Mouse (Mus musculus): ENCODE data around the gene Wdr26. TPM values are rescaled to one million over a fixed set of nuclear protein-coding genes. Genes with fewer than 3 reads are reported as not detected.

Gene Wdr26
- polyA plus RNA-seq (2016; fragmentation: Nextera tagmentation; extraction: Ambion mirVana), result 41.6 and 53.4 TPM in 2 replicates

- WGBS, result 2% methylated on average over 50 of the region's 54 CpGs
Measured at GRCm38 (mm10) chr1:181211920-181212633, at the start of gene Wdr26. TSS of gene Wdr26 (minus strand) at chr1:181212001.

GRCm38 (mm10) chr1:181260949-181261696 is 49.3 kb upstream of the Wdr26 start:
- H3K4me1 ChIP-seq, result peaks cover 32% of the 10 kb centered on the region
- no peak overlapping the region for H3K4me3 ChIP-seq
- H3K4me2 ChIP-seq (replicated peaks), result no peak overlapping the region
- WGBS, result 37% methylated on average over 8 of the region's 8 CpGs
- no peaks in the 10 kb centered on the region for H3K9me3 ChIP-seq
- no peak overlapping the region for H3K9ac ChIP-seq (replicated peaks)
- no peak for ATAC-seq (ENCODE audit: low FRiP score, low read depth)
- H3K27ac ChIP-seq (replicated peaks), result no peak overlapping the region
- no peaks in the 10 kb centered on the region for H3K36me3 ChIP-seq
- peaks cover 11% of the 10 kb centered on the region for H3K27me3 ChIP-seq

More at GRCm38 (mm10) chr1:181211920-181212633, at the start of gene Wdr26:
- H3K27me3 ChIP-seq, result no peaks in the 10 kb centered on the region
- peak; percentile 92 for ATAC-seq (ENCODE audit: low FRiP score, low read depth)
- H3K4me1 ChIP-seq, result peaks cover 24% of the 10 kb centered on the region
- H3K9ac ChIP-seq (replicated peaks), result peak within 1 kb of the TSS; percentile 99
- H3K36me3 ChIP-seq, result no peaks in the 10 kb centered on the region
- H3K27ac ChIP-seq (replicated peaks), result peak within 1 kb of the TSS; percentile 95
- peak within 1 kb of the TSS; percentile 95 for H3K4me2 ChIP-seq (replicated peaks)
- peak within 1 kb of the TSS; percentile 100 for H3K4me3 ChIP-seq
- H3K9me3 ChIP-seq, result no peaks in the 10 kb centered on the region

DNA sequence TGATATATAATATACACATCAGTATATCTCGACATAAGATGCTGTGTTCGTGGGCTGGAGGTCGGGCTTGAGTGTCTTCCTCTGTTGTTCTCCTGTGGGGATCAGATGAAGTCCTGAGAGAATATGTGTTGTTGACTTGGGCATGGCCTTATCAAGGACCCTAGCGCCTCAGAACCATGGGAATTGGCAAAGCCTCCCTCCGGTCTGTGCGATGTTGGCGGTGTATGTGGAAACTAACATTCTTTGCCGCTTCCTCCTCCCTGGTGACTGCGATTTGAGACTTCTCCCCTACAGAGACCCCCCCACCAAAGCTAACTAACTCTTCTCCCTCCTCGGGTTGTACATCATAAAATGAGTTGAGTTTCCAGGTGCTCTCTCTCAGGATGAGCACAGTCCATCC is 48.6 kb upstream of the Wdr26 start:
- Histone ChIP-seq H3K9ac (replicated peaks) (no peak overlapping the region), H3K27ac (replicated peaks) (no peak overlapping the region), H3K9me3 (no peaks in the 10 kb centered on the region), H3K4me1 (peaks cover 39% of the 10 kb centered on the region), H3K4me2 (replicated peaks) (no peak overlapping the region), H3K27me3 (peaks cover 11% of the 10 kb centered on the region), H3K36me3 (no peaks in the 10 kb centered on the region), H3K4me3 (no peak overlapping the region)
- no peak for ATAC-seq (ENCODE audit: low FRiP score, low read depth)
- 91% methylated on average over 10 of the region's 10 CpGs for WGBS

DNA sequence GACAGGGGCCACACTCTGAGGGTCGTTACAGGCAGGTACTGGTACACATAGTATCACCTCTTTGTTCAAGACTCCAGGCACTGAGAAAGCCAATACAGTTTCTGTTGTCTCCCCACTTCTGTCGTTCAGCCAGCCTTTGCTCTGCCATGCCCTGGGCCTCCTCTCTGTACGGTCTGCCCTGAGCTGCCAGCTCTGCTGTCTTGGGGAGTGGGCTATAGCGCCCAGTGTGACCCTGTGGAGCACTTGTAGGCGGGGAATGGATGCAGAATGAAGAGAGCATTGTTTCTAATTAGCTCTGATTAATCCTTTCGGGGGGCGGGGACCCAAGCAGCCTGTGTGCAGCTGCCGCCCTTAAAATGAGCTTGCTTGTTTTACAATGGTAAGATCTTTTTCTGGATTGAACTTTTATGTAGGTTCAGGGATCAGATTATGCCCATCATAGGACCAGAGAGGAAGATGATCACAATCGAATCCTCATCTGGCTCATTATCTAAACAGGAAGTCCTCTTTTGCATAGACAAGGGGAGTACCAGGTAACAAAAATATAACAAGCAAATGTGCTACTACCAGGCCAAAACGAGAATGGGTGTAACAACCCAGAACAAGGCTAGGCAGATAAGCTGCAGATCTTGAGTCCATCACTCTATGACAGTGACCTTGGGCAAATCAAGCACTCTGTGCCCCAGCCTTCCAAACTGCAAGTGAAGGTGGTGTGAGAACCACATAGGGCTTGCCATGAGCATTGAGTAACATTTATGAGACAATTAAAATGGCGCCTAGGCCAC is 48.0 kb upstream of the Wdr26 start:
- ATAC-seq (ENCODE audit: low FRiP score, low read depth), result no peak; the same call in 1 of the 2 replicates
- no peaks in the 10 kb centered on the region for H3K9me3 ChIP-seq
- no peak overlapping the region for H3K4me2 ChIP-seq (replicated peaks)
- H3K4me3 ChIP-seq, result no peak overlapping the region
- H3K27ac ChIP-seq (replicated peaks), result no peak overlapping the region; the same call in 1 of the 2 replicates
- H3K9ac ChIP-seq (replicated peaks), result no peak overlapping the region
- 48% methylated on average over 11 of the region's 11 CpGs for WGBS
- H3K4me1 ChIP-seq, result peaks cover 40% of the 10 kb centered on the region
- no peaks in the 10 kb centered on the region for H3K36me3 ChIP-seq
- H3K27me3 ChIP-seq, result peaks cover 11% of the 10 kb centered on the region

DNA sequence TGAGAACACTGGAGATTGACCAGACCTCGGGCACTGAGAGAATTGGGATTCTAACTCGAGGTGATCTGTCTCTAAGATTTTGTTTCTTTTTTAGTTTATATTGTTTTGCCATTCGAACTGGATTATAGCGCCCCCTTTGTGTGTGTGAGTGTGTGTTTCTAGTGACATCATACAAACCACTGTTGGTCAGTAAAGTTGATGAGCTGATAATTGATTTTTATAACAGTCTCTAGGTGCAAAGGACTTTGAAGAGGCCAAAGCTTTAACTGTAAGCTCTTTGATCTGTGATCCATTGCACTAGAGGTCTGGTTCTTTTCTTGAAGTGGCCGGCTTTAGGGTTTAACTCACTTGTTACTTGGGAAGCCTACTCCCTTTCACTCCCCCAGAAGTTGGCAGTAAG is 47.3 kb upstream of the Wdr26 start:
- Histone ChIP-seq H3K4me1 (peaks cover 40% of the 10 kb centered on the region), H3K27ac (replicated peaks) (no peak overlapping the region), H3K9me3 (no peaks in the 10 kb centered on the region), H3K4me3 (no peak overlapping the region), H3K27me3 (peaks cover 11% of the 10 kb centered on the region), H3K4me2 (replicated peaks) (no peak overlapping the region), H3K9ac (replicated peaks) (no peak overlapping the region), H3K36me3 (no peaks in the 10 kb centered on the region)
- no peak for ATAC-seq (ENCODE audit: low FRiP score, low read depth)
- 58% methylated on average over 5 of the region's 5 CpGs for WGBS

- Histone ChIP-seq H3K36me3 (no peaks in the 10 kb centered on the region), H3K27ac (replicated peaks) (no peak overlapping the region), H3K27me3 (peaks cover 11% of the 10 kb centered on the region), H3K4me2 (replicated peaks) (no peak overlapping the region), H3K9me3 (no peaks in the 10 kb centered on the region), H3K9ac (replicated peaks) (no peak overlapping the region), H3K4me3 (no peak overlapping the region), H3K4me1 (peaks cover 40% of the 10 kb centered on the region)
- 79% methylated on average over 5 of the region's 5 CpGs for WGBS
- no peak for ATAC-seq (ENCODE audit: low FRiP score, low read depth)
Measured at GRCm38 (mm10) chr1:181258616-181259015, 46.8 kb upstream of the Wdr26 start.

GRCm38 (mm10) chr1:181257585-181258555 is 46.1 kb upstream of the Wdr26 start:
- no peak overlapping the region for H3K4me3 ChIP-seq
- WGBS, result 80% methylated on average over 20 of the region's 20 CpGs
- 0 out of 2 replicates have a peak overlapping the region, but pooled peaks have one; percentile 6 for H3K27ac ChIP-seq (replicated peaks)
- no peak overlapping the region for H3K9ac ChIP-seq (replicated peaks)
- ATAC-seq (ENCODE audit: low FRiP score, low read depth), result no peak
- peaks cover 11% of the 10 kb centered on the region for H3K27me3 ChIP-seq
- no peak overlapping the region for H3K4me2 ChIP-seq (replicated peaks)
- H3K36me3 ChIP-seq, result no peaks in the 10 kb centered on the region
- H3K9me3 ChIP-seq, result no peaks in the 10 kb centered on the region
- peaks cover 40% of the 10 kb centered on the region for H3K4me1 ChIP-seq

GRCm38 (mm10) chr1:181256689-181257584 is 45.1 kb upstream of the Wdr26 start:
- Histone ChIP-seq H3K4me2 (replicated peaks) (peak overlapping the region; percentile 72), H3K27me3 (peaks cover 11% of the 10 kb centered on the region), H3K4me1 (peaks cover 40% of the 10 kb centered on the region), H3K36me3 (no peaks in the 10 kb centered on the region), H3K27ac (replicated peaks) (peak overlapping the region; percentile 27), H3K4me3 (peak overlapping the region; percentile 41), H3K9ac (replicated peaks) (peak overlapping the region; percentile 51), H3K9me3 (no peaks in the 10 kb centered on the region)
- 23% methylated on average over 33 of the region's 36 CpGs for WGBS
- peak; percentile 68 for ATAC-seq (ENCODE audit: low FRiP score, low read depth)

DNA sequence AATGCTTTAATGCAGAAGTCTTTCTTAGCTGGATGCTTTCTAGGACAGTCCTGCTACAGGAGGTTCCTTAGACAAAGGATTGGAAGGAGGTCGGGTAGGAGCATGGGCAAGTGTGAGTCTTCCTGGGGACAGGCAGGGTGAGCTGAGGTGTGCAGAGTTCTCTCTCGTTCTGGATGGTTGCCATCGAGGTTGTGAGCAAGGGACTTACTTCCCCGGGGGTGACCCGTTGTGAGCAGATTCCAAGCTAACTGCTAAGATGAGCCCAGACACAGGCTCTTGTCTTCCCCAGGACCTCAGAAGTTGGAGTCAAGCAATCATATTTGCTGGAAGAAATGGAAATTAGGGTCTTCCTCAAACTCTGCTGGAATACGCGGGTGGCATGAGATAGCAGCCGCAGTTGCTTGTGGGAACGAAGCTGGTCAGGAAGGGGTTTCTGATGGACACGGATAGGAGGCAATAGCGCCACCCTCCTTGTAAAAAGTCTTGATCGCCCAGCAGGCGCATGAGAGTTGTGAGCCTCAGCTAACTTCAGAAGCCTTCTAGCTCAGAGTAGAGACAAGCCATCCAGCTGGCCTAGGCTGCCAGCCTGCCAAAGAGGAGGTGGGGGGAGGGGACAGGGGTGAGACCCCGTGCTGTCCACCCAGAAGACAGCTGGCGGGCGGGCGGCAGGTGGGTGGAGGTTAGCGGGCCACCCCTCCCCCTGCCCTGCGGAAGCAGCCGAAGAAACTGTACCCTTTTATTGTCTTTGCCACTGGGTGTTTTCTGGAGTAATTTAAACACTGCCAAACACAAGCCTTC is 44.3 kb upstream of the Wdr26 start:
- H3K9ac ChIP-seq (replicated peaks), result peak overlapping the region; percentile 51
- H3K36me3 ChIP-seq, result no peaks in the 10 kb centered on the region
- peak; percentile 76 for ATAC-seq (ENCODE audit: low FRiP score, low read depth)
- H3K27ac ChIP-seq (replicated peaks), result peak overlapping the region; percentile 27
- H3K9me3 ChIP-seq, result no peaks in the 10 kb centered on the region
- peaks cover 36% of the 10 kb centered on the region for H3K4me1 ChIP-seq
- WGBS, result 7% methylated on average over 18 of the region's 20 CpGs
- H3K4me2 ChIP-seq (replicated peaks), result peak overlapping the region; percentile 72
- peaks cover 11% of the 10 kb centered on the region for H3K27me3 ChIP-seq
- H3K4me3 ChIP-seq, result peak overlapping the region; percentile 41

DNA sequence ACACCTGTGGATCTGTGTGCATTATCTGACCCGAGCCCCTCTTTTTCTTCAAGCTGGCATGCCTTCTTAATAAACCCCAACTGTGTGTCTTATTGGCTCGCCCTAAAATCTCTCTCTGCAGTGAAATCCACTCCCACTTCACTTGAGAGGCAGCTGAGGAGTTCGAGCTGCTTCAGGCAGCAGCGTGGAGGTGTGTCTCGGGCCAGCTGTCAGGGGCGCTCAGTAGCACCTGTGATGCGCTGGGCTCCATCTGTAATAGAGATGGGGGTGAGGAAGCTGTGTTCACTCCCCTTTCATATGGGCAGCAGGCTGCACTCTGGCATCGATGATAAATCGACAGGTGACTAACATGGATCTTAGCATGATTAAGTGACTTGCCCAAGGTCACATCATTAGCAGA is 43.6 kb upstream of the Wdr26 start:
- no peaks in the 10 kb centered on the region for H3K9me3 ChIP-seq
- no peak overlapping the region for H3K4me2 ChIP-seq (replicated peaks)
- 74% methylated on average over 9 of the region's 9 CpGs for WGBS
- H3K36me3 ChIP-seq, result no peaks in the 10 kb centered on the region
- no peak for ATAC-seq (ENCODE audit: low FRiP score, low read depth)
- peaks cover 11% of the 10 kb centered on the region for H3K27me3 ChIP-seq
- H3K4me3 ChIP-seq, result no peak overlapping the region
- H3K9ac ChIP-seq (replicated peaks), result 0 out of 2 replicates have a peak overlapping the region, but pooled peaks have one; percentile 51
- peaks cover 36% of the 10 kb centered on the region for H3K4me1 ChIP-seq
- H3K27ac ChIP-seq (replicated peaks), result no peak overlapping the region
